Mouse (Mus musculus) small intestine, adult 2 months (tissue): Measurements from ENCODE around the gene Theg.

Experiments
- CTCF ChIP-seq: fragments of 200-500 bp; IDR thresholded peaks from 2 replicates; pipeline ENCODE4 v1.5.1; 2012; ENCODE audit warnings: low read depth, mild to moderate bottlenecking, control low read depth, inconsistent platforms, low read length, moderate library complexity, mixed read lengths; ENCODE audit not compliant: insufficient replicate concordance, insufficient read length; ENCODE audit errors: extremely low read depth
- POLR2A ChIP-seq: fragments of 200-500 bp; IDR thresholded peaks from 2 replicates; pipeline ENCODE4 v1.6.1; 2012; ENCODE audit warnings: low read depth, mild to moderate bottlenecking, control low read depth, inconsistent platforms, low read length, moderate library complexity

DNA sequence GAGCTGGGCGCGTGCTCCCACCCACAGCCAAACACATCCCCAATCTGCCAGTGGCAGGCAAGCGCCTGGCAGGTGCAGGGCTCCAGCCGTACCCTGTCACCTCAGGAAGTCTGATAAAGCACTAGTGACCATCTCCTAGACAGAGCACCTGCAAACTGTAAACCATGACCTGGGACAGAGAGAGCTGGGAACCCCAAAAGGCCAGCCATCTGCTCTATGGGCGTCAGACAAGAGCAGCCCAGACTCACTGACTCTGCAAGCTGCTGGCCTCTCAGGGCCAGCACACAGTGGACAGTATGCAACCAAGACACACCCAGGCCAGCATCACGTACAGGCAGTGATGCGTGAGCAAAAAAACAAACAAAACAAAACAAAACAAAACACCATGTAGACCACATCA, 8.2 kb downstream of the Theg start:
- TF ChIP-seq POLR2A (no peak), CTCF (no peak)
